Mouse (Mus musculus) mesoderm, embryonic 11.5 days (tissue): ENCODE measurements at regions not wholly inside any gene's neighbourhood (a gene's known extent, or its start where the extent isn't known, plus 50 kb on each side); places are given as distances from the start of the nearest gene placed in this dataset.
A peak's percentile ranks its signal among the peaks of the same experiment; 100 is the strongest.
"Not testable (repeated sequence)": the region's sequence is repeated elsewhere in the genome, so short reads cannot be mapped to it uniquely, and the experiment has no call there.

Experiments used
- DNase-seq: peaks from one replicate; pipeline ENCODE4 v3.0.0-alpha.2; 2012; ENCODE audit warnings: low read depth, low spot score

- not testable (repeated sequence) for DNase-seq
Measured at GRCm38 (mm10) chr13:49863846-49864245, 65.0 kb upstream of the Gm30302 start.

GRCm38 (mm10) chr13:49849579-49850311 is 50.9 kb upstream of the Gm30302 start:
- peak; percentile 9 for DNase-seq
